Mouse (Mus musculus) ovary, postnatal 10 days (tissue): ENCODE results near the gene Vmn1r65.
"Not testable (repeated sequence)": the region's sequence is repeated elsewhere in the genome, so short reads cannot be mapped to it uniquely, and the experiment has no call there.

Experiments
- DNase-seq: peaks from one replicate; pipeline ENCODE4 v3.0.0; 2022; ENCODE audit warnings: low spot score

Vmn1r65 gene

DNA sequence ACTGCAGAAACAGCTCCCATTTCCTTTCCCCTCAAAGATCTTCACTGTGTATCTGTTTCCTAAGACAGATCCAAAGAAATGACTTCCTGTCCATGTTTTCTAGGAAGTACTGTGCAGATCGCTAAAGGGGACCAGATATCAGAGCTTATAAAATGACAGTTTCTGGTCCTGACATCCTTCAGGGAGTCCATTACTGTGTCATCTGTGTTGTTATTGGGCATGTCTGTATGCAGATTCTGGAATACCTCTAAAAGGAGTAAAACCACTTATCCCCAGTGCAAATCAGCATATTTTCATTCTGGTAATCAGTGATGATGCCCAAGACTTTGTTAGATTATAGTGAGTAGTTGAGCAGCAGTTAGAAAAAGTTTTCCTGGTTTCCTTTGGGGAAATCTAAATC, at the start of gene Vmn1r65:
Gene Vmn1r65 (minus strand): TSS at position 101 of the 400 bp plus-strand sequence.
- no peak for DNase-seq

DNA sequence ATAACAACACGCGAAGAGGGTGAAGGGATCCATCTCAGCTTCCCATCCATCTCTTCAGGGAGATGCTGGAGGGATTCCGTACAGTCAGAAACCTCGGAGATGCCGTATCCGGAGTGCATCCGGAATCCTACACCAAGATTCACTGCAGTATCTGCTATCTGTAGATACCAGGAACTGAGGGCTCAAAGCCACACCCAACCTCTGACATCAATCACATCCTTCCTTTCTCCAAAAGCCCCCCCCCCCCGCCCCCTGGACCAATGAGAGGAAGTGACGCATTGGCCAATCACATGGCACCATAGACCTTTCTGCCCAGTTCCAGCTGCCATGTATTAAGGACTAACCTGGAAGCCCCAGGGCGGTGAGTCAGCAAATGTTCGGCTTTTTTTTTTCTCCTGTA, 34.1 kb upstream of the Vmn1r65 start, which contains the start of gene Nlrp4c:
Gene Nlrp4c (plus strand): TSS at position 301 of the 400 bp plus-strand sequence.
- no peak for DNase-seq

DNA sequence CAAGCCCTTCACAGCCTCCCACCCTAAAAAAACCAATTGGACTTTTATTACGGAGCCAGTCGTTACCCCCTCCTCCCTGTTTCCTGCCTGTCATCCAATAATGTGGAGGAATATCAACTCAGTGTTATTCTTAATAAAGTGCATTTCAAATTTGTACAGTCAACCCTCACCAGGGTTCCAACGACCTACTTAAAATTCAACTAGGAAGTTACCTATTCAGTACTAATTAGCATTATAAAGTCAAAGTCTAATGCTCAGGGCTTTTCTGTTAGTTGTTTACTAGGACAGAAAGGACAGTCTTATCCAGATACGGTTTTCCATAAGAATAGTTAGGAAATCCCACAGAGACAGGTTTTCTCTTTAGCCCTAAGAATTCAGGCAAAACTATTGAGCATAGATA, 28.4 kb downstream of the Vmn1r65 start:
- not testable (repeated sequence) for DNase-seq

DNA sequence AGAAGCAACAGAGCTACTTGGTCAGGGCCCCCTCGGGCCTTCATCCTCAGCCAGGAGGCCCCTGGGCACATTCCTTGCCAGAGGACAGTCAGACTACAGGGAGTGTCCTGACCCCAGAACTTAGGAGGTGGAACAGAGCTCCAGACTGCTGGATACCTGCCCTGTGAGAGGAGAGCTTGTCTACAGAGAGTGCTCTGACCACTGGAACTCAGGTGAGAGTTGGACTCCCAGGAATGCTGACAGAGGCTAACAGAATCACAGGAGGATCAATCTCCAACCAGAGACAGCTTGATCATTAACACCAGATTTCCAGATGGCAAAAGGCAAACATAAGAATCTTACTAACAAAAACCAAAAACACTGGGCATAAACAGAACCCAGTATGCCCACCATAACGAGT, 38.3 kb downstream of the Vmn1r65 start:
- not testable (repeated sequence) for DNase-seq
